Mouse (Mus musculus) MN1 (cell line): Measurements from ENCODE around the gene Pltp.
A peak's percentile ranks its signal among the peaks of the same experiment; 100 is the strongest.

ENCODE experiments used
- DNase-seq: peaks from one replicate; pipeline ENCODE4 v3.0.0-alpha.2; 2016; ENCODE audit warnings: low spot score

The Pltp gene

GRCm38 (mm10) chr2:164857101-164857821 is at the start of gene Pltp:
Gene Pltp, minus strand, starts transcription at chr2:164857711.
- DNase-seq: peak; percentile 65

DNA sequence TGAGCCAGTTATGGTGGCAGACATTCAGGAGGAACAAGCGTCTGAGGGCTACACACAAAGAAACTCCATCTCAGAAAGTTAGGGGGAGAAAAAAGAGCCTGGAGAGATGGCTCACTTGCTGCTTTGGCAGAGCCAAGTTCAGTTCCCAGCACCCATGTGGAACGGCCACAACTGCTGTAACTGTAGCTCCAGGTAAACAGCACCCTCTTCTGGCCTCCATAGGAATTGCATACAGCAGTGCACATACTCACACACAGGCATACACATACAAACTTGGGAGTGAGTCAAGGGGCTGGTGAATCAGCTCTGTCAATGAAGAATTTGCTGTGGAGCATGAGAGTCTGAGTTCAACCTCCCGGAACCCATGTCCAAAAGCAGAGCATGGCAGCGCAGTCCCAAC is 48.6 kb upstream of the Pltp start:
- DNase-seq: no peak

DNA sequence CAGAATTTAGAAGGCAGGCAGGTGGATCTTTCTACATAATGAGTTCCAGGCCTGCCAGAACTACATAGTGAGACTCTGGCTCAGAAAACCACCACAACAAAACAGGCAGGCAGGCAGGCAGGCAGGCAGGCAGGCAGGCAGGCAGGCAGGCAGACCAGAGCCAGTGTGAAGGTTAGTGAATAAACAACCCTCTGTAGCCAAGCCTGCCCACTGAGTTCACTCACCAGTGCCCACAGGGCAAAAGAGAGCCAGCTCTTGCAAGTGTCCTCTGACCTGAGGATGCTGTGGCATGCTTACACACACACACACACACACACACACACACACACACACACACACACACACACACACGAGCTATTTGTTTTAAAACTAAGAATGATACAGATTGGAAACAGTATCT is 46.0 kb upstream of the Pltp start:
- no peak for DNase-seq

DNA sequence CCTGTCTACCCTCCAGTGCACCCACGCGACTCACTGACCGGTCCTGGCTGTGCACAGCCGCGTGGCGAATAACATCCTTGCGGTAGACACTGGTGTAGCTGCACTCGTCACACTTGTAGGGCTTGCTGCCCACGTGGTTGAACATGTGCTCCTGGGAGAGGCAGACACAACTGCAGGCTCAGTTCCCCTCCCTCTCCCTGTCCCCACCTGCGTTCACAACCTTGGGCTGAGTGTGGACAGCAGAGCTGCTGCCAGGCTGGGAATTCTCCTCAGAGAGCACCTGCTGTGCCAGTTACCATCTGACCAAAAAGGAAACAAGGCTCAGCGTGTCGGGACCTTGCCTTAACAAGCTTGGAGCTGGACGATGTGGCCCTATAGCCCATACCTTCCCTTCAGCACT is 43.9 kb upstream of the Pltp start:
- DNase-seq: no peak

GRCm38 (mm10) chr2:164899723-164900459 is 42.4 kb upstream of the Pltp start:
- DNase-seq: no peak

- DNase-seq: no peak
Observed at GRCm38 (mm10) chr2:164899034-164899433, 41.5 kb upstream of the Pltp start.

- DNase-seq: no peak
Observed at GRCm38 (mm10) chr2:164898008-164898407, 40.5 kb upstream of the Pltp start.

- no peak for DNase-seq
Observed at GRCm38 (mm10) chr2:164895885-164896284, 38.4 kb upstream of the Pltp start.

DNA sequence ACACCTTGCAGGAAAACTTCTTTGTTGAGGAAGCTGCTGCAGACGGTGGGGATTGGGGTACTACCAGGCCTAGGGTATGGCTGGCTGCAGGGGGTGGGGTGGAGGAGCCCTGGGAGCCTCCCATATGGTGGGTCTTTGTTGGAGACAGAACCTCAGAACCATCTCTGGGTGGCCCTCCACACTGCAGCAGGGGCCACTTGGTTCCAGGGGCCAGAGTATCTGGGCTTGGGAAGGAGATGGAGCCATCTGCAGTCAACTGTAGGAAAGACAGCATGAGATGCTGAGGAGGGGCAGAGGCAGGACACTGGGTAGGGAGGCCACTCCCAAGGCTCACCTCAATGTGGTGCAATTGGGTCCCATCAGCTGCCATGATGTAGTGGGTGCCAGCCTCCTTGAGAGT is 37.1 kb upstream of the Pltp start:
- peak; percentile 62 for DNase-seq

DNA sequence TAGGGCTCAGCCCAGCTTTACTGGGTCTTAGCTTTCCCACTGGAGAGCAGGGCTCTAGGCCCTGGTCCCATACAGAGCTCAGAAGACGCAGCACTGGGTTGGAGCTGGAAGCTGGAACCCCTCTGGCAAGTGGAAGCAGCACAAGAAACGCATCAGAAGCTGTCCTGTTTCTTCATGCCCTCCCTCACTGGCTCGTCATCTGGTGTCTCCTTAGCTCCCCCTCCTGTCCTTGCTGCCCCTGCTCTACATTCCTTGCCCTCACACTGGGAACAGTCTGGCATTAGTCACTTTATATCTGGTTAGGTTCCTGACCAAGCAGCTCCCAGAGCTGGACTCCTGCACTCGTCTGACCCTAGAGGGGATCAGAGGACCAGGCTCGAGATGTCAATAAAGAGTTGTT is 36.5 kb upstream of the Pltp start:
- peak; percentile 57 for DNase-seq

GRCm38 (mm10) chr2:164892696-164893216 is 35.2 kb upstream of the Pltp start:
- DNase-seq: no peak

DNA sequence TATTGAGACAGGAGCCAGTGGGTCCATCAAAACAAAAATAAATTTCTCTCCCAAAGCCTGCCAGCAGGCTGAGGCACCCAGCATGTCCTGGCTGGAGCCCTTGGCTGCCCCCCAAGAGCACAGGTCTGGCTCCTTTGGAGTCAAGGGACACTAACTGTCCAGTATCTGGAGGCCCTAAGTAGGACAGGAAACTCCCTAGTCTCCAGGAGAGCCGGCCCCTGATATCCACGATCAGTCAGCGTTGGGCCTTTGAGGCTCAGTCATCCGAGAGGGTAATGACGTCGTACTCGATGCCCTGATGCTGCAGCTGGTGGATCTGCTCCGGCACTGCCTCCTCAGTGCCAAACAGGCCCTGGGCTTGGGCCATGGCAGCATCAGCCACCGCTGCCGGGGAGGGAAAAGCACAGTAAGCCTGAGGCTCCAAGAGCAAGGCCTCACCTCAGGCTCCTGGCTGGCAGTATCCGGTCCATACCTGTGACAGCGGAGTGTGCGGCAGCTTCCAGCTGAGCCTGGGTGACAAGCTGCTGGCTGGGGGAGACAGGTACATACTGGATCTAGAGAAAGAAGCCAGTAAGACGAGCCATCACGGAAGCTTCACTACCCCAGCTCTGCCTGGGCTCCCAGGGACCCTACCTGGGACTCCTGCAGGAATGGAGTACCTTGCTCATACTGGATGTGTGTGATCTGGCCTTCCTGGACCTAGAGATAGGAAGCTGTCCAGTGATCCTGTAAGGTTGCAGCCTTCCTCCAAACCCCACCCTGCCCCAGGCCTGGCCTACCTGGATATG is 34.6 kb upstream of the Pltp start:
- DNase-seq: peak; percentile 51

DNA sequence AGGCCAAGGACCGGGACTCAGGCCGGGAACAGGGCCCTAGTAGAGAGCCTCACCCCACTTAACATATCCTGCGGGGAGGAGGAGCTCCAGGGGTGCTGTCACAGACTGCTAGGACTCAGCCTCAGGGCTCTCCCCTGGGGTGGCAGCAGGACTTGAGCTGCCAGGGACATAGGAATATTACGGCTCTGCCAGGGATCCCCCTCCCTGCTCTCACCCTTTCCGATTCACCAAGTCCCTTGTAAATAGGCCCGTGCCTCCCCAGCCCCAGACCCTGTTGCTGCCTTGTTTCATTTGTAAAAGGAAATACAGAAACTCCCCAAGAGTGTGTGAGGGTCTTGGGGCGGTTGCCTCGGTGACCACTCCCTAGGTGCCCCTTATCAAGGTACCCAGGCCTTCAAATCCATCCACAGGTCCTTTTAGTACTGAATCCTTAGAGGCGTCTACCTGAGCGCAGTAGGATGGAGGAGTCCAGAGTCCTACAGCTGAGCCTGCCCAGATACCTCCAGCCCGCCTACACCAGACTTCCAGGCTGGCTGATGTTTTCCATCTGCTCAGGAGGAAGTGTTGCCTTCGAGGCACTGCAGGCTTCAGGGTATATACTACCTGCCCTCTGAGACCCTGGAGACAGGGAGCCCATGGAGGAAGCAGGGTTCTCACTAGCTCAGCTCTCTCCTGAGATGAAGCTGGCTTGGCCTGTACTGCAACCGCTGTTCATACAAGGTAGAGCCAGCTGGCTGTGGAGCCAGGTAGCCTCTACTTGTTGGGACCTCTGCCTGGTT is 33.7 kb upstream of the Pltp start:
- no peak for DNase-seq

- DNase-seq: no peak
Observed at GRCm38 (mm10) chr2:164890411-164891049, 33.0 kb upstream of the Pltp start.

- no peak for DNase-seq
Observed at GRCm38 (mm10) chr2:164889960-164890359, 32.4 kb upstream of the Pltp start.

GRCm38 (mm10) chr2:164888996-164889395 is 31.5 kb upstream of the Pltp start:
- no peak for DNase-seq

GRCm38 (mm10) chr2:164886617-164887016 is 29.1 kb upstream of the Pltp start:
- no peak for DNase-seq

DNA sequence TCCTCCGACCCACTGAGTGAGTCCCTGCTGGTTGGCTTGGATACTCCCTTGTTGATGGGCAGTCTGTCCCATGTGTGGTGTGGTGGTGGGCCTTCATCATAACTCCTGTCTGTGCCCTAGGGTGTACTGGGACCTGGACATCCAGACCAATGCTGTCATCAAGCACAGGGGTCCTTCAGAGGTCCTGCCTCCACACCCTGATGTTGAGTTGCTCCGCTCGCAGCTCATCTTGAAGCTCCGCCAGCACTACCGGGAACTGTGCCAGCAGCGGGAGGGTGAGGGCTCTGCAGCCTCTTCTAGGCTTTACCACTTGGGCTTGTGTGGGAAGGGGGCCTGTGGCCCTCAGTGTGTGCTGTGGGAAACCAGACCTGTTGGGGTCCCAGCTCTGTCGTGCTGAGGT is 28.3 kb upstream of the Pltp start:
- DNase-seq: peak; percentile 79

- no peak for DNase-seq
Observed at GRCm38 (mm10) chr2:164882619-164883018, 25.1 kb upstream of the Pltp start.

DNA sequence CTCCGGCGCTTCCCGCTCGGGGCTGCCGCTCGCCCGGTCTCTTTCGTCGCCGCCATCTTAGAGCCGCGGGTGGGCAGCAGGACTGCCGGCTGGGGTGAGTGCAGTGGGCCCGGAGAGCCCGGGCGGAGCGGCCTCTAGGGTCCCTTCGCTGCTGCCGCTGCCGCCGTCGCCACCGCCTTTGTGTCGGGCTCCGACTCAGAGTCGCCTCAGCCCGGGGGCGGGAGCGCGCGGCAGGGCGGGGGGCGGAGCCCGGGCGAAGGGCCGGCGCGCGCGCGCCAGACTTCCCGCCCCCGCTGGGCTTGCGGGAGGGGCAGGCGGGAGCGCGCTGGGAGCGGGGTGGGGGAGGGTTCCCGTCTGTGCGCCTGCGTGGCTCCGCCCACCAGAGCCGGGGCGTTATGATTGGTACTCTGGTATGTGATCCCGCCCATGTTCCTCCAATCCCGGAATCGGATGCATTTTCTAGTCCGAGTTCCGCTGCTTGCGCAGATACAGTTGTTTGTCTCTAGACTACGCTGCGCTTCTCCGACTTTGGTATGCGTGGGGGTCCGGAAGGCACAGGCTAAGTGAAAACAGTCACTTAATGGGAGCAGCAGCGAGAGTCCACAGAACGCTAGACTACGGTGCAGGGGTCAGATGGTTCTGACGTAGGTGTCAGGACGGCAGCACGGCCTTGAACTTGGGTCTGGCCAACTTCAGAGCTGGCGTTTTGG is 22.2 kb upstream of the Pltp start:
- peak; percentile 97 for DNase-seq

DNA sequence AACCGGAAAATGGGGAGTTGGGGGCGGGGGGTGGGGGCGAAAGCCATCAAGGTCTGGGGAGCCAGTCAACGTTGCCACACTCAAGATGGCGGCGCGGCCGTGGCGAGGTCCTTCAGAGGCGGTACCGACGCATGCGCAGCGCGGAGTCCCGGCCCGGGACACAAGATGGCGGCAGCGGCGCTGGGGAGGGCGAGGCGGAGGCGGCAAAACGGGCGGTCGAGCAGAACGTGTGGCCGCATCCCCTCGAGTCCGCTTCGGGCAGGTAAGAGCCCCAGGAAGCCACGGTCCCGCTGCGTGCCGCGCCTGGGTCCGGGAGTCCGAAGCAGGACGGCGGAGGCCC is 21.7 kb upstream of the Pltp start, which contains the start of gene Pcif1:
TSS of gene Pcif1 (plus strand) at position 77 of the 340 bp plus-strand sequence.
- peak; percentile 92 for DNase-seq
